Mouse (Mus musculus): ENCODE results near the gene 2310046K23Rik. TPM values are rescaled to one million over a fixed set of nuclear protein-coding genes. Genes with fewer than 3 reads are reported as not detected.

2310046K23Rik gene
- polyA plus RNA-seq, 1 experiment: not detected

DNA sequence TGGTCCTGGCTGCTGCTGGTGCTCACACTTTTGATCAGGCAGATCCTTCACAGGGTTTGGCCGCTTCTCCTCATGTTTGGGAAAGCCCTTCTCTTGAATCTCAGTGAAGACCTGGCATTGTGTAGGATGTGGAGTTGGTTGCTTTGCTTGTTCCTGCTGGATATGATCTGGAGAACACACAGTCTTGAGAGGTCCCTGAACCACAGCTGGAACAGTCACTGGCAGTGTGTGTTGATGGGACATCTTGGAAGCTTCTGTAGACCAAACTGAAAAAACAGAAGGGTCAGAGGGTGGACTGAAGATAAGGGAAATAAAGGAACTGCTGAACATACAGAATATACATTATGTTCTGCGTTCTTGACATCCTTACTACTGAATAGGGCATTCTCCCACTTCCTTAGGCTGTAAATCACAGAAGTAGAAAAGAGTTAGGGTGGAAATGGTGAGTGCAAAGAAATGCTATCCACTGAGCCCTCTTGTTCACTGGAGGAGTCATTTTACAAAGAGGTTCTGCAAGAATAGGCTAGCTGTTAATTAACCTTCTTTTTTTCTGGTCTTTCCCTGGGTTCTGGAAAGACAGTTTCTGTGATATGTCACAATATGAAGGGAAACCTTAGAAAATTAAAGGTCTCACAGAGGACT lies 38.3 kb upstream of the 2310046K23Rik start:
- H3K27me3 ChIP-seq (ENCODE audit: control insufficient read depth, insufficient read depth, insufficient read length): no peaks in the 10 kb centered on the region
- no peak for TF ChIP-seq MAX (IDR thresholded peaks at IDR 0.05)
- no peak for TF ChIP-seq CEBPB (IDR thresholded peaks at IDR 0.05; ENCODE audit: low read depth)
- H3K79me3 ChIP-seq (ENCODE audit: low read depth): no peaks in the 10 kb centered on the region
- H3ac ChIP-seq (ENCODE audit: control insufficient read depth, insufficient read length, low read depth): no peak overlapping the region
- H3K79me2 ChIP-seq (ENCODE audit: control insufficient read depth, insufficient read depth): no peaks in the 10 kb centered on the region
- no peaks in the 10 kb centered on the region for H3K36me3 ChIP-seq (ENCODE audit: control insufficient read depth, insufficient read depth)
- H3K4me3 ChIP-seq (ENCODE audit: insufficient read depth, poor library complexity, severe bottlenecking): no peak overlapping the region

DNA sequence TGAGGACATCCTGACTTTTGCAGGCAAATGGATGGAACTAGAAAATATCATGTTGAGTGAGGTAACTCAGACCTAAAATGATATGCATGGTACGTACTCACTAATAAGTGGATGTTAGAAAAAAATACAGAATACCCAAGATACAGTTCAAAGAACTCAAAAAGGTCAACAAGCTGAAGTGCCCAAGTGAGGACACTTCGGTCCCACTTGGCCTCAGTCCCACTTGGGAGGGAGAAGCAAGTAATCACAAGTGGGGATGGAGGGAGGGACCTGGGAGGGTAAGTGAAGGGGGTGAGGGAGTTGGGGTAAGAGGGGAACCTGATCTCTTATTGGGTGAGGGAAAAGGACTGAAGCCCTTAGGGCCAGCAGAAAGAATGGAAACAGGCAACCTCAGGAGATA lies 34.4 kb upstream of the 2310046K23Rik start:
- Histone ChIP-seq H3K79me3 (ENCODE audit: low read depth) (no peaks in the 10 kb centered on the region), H3K36me3 (ENCODE audit: control insufficient read depth, insufficient read depth) (no peaks in the 10 kb centered on the region), H3K27me3 (ENCODE audit: control insufficient read depth, insufficient read depth, insufficient read length) (no peaks in the 10 kb centered on the region), H3K79me2 (ENCODE audit: control insufficient read depth, insufficient read depth) (no peaks in the 10 kb centered on the region), H3K4me3 (ENCODE audit: insufficient read depth, poor library complexity, severe bottlenecking) (no peak overlapping the region), H3ac (ENCODE audit: control insufficient read depth, insufficient read length, low read depth) (no peak overlapping the region)
- TF ChIP-seq CTCF (IDR thresholded peaks at IDR 0.05; ENCODE audit: control insufficient read depth, insufficient read depth, insufficient read length) (no peak), CEBPB (IDR thresholded peaks at IDR 0.05; ENCODE audit: low read depth) (no peak), MYOD1 (IDR thresholded peaks at IDR 0.05; ENCODE audit: control insufficient read depth, insufficient read length, low read depth) (no peak)

DNA sequence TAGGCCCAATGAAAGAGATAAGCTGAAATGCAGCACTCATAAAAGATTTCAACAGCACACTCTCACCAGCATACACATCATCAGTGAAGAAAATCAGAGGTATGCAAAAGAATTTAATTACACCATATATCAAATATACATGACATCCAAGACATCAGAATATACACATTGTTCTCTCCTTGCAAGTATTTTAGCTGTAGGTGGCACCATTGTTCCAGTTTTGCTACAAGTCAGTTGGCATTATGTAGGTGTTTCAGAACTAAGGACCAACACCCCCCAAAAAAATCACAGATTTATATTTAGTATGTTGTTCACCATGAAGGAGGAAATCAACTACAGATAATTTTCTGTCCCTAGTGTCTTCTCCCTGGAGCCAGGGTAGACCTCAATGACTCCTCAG lies 31.1 kb upstream of the 2310046K23Rik start:
- TF ChIP-seq CTCF (IDR thresholded peaks at IDR 0.05; ENCODE audit: control insufficient read depth, insufficient read depth, insufficient read length): no peak
- no peak for TF ChIP-seq MYOD1 (IDR thresholded peaks at IDR 0.05; ENCODE audit: control insufficient read depth, insufficient read length, low read depth)
- TF ChIP-seq MAX (IDR thresholded peaks at IDR 0.05): no peak
- TF ChIP-seq FOSL1 (IDR thresholded peaks at IDR 0.05; ENCODE audit: insufficient read depth, low read length, poor library complexity, severe bottlenecking): no peak
- no peak for TF ChIP-seq MYOG (IDR thresholded peaks at IDR 0.05; ENCODE audit: control insufficient read depth, extremely low read depth, insufficient read length)
- TF ChIP-seq USF1 (IDR thresholded peaks at IDR 0.05; ENCODE audit: low read depth): no peak
- TF ChIP-seq CEBPB (IDR thresholded peaks at IDR 0.05; ENCODE audit: low read depth): no peak
- H3K27me3 ChIP-seq (ENCODE audit: control insufficient read depth, insufficient read depth, insufficient read length): no peaks in the 10 kb centered on the region
- no peak overlapping the region for H3K4me3 ChIP-seq (ENCODE audit: insufficient read depth, poor library complexity, severe bottlenecking)
- H3K79me3 ChIP-seq (ENCODE audit: low read depth): no peaks in the 10 kb centered on the region
- no peaks in the 10 kb centered on the region for H3K36me3 ChIP-seq (ENCODE audit: control insufficient read depth, insufficient read depth)
- no peaks in the 10 kb centered on the region for H3K79me2 ChIP-seq (ENCODE audit: control insufficient read depth, insufficient read depth)
- H3ac ChIP-seq (ENCODE audit: control insufficient read depth, insufficient read length, low read depth): no peak overlapping the region

GRCm38 (mm10) chr3:92512325-92512724 lies 22.0 kb downstream of the 2310046K23Rik start:
- TF ChIP-seq CTCF (IDR thresholded peaks at IDR 0.05; ENCODE audit: control insufficient read depth, insufficient read depth, insufficient read length) (no peak), MYOD1 (IDR thresholded peaks at IDR 0.05; ENCODE audit: control insufficient read depth, insufficient read length, low read depth) (no peak), FOSL1 (IDR thresholded peaks at IDR 0.05; ENCODE audit: insufficient read depth, low read length, poor library complexity, severe bottlenecking) (no peak), MYOG (IDR thresholded peaks at IDR 0.05; ENCODE audit: control insufficient read depth, extremely low read depth, insufficient read length) (no peak), MAX (IDR thresholded peaks at IDR 0.05) (no peak), CEBPB (IDR thresholded peaks at IDR 0.05; ENCODE audit: low read depth) (no peak), USF1 (IDR thresholded peaks at IDR 0.05; ENCODE audit: low read depth) (no peak)
- Histone ChIP-seq H3K27me3 (ENCODE audit: control insufficient read depth, insufficient read depth, insufficient read length) (no peaks in the 10 kb centered on the region), H3ac (ENCODE audit: control insufficient read depth, insufficient read length, low read depth) (no peak overlapping the region), H3K4me3 (ENCODE audit: insufficient read depth, poor library complexity, severe bottlenecking) (no peak overlapping the region), H3K36me3 (ENCODE audit: control insufficient read depth, insufficient read depth) (no peaks in the 10 kb centered on the region), H3K79me2 (ENCODE audit: control insufficient read depth, insufficient read depth) (no peaks in the 10 kb centered on the region), H3K79me3 (ENCODE audit: low read depth) (no peaks in the 10 kb centered on the region)

GRCm38 (mm10) chr3:92510786-92511185 lies 23.5 kb downstream of the 2310046K23Rik start:
- H3ac ChIP-seq (ENCODE audit: control insufficient read depth, insufficient read length, low read depth): no peak overlapping the region
- no peaks in the 10 kb centered on the region for H3K36me3 ChIP-seq (ENCODE audit: control insufficient read depth, insufficient read depth)
- no peaks in the 10 kb centered on the region for H3K79me2 ChIP-seq (ENCODE audit: control insufficient read depth, insufficient read depth)
- no peak for TF ChIP-seq FOSL1 (IDR thresholded peaks at IDR 0.05; ENCODE audit: insufficient read depth, low read length, poor library complexity, severe bottlenecking)
- no peak for TF ChIP-seq USF1 (IDR thresholded peaks at IDR 0.05; ENCODE audit: low read depth)
- TF ChIP-seq CTCF (IDR thresholded peaks at IDR 0.05; ENCODE audit: control insufficient read depth, insufficient read depth, insufficient read length): peak; percentile 69
- TF ChIP-seq MAX (IDR thresholded peaks at IDR 0.05): no peak
- no peak for TF ChIP-seq MYOG (IDR thresholded peaks at IDR 0.05; ENCODE audit: control insufficient read depth, extremely low read depth, insufficient read length)
- peak; percentile 30 for TF ChIP-seq CEBPB (IDR thresholded peaks at IDR 0.05; ENCODE audit: low read depth)
- no peak for TF ChIP-seq MYOD1 (IDR thresholded peaks at IDR 0.05; ENCODE audit: control insufficient read depth, insufficient read length, low read depth)
- no peak overlapping the region for H3K4me3 ChIP-seq (ENCODE audit: insufficient read depth, poor library complexity, severe bottlenecking)
- no peaks in the 10 kb centered on the region for H3K79me3 ChIP-seq (ENCODE audit: low read depth)
- no peaks in the 10 kb centered on the region for H3K27me3 ChIP-seq (ENCODE audit: control insufficient read depth, insufficient read depth, insufficient read length)

GRCm38 (mm10) chr3:92508185-92508584 lies 26.1 kb downstream of the 2310046K23Rik start:
- no peaks in the 10 kb centered on the region for H3K36me3 ChIP-seq (ENCODE audit: control insufficient read depth, insufficient read depth)
- H3K79me2 ChIP-seq (ENCODE audit: control insufficient read depth, insufficient read depth): no peaks in the 10 kb centered on the region
- no peaks in the 10 kb centered on the region for H3K27me3 ChIP-seq (ENCODE audit: control insufficient read depth, insufficient read depth, insufficient read length)
- H3K79me3 ChIP-seq (ENCODE audit: low read depth): no peaks in the 10 kb centered on the region
- H3ac ChIP-seq (ENCODE audit: control insufficient read depth, insufficient read length, low read depth): no peak overlapping the region
- no peak for TF ChIP-seq MYOD1 (IDR thresholded peaks at IDR 0.05; ENCODE audit: control insufficient read depth, insufficient read length, low read depth)
- TF ChIP-seq CEBPB (IDR thresholded peaks at IDR 0.05; ENCODE audit: low read depth): no peak
- TF ChIP-seq USF1 (IDR thresholded peaks at IDR 0.05; ENCODE audit: low read depth): no peak
- no peak for TF ChIP-seq FOSL1 (IDR thresholded peaks at IDR 0.05; ENCODE audit: insufficient read depth, low read length, poor library complexity, severe bottlenecking)
- TF ChIP-seq MAX (IDR thresholded peaks at IDR 0.05): no peak
- no peak for TF ChIP-seq MYOG (IDR thresholded peaks at IDR 0.05; ENCODE audit: control insufficient read depth, extremely low read depth, insufficient read length)
- TF ChIP-seq CTCF (IDR thresholded peaks at IDR 0.05; ENCODE audit: control insufficient read depth, insufficient read depth, insufficient read length): no peak
- no peak overlapping the region for H3K4me3 ChIP-seq (ENCODE audit: insufficient read depth, poor library complexity, severe bottlenecking)

Measured in C2C12 (cell line).